Mouse (Mus musculus): ENCODE results near the gene Ppm1g. TPM values are rescaled to one million over a fixed set of nuclear protein-coding genes. Genes with fewer than 3 reads are reported as not detected.

Ppm1g gene
- polyA plus RNA-seq, 1 experiment from 2014 or later, result 164 TPM

GRCm38 (mm10) chr5:31196207-31196606 lies 24.3 kb downstream of the Ppm1g start:
- peaks cover 5% of the 10 kb centered on the region for H3K9me3 ChIP-seq (replicated peaks)
- H3K9ac ChIP-seq, result no peak overlapping the region
- no peak overlapping the region for H3K27ac ChIP-seq
- H3K4me2 ChIP-seq, result no peak overlapping the region
- no peak overlapping the region for H3K4me3 ChIP-seq
- H3K27me3 ChIP-seq, result no peaks in the 10 kb centered on the region
- ATAC-seq, result no peak
- 94% methylated on average over 10 of the region's 10 CpGs for WGBS
- peaks cover 37% of the 10 kb centered on the region for H3K4me1 ChIP-seq
- H3K36me3 ChIP-seq (ENCODE audit: poor library complexity, severe bottlenecking), result peaks cover 67% of the 10 kb centered on the region

GRCm38 (mm10) chr5:31195671-31196070 lies 24.8 kb downstream of the Ppm1g start:
- Histone ChIP-seq H3K27ac (no peak overlapping the region), H3K9ac (no peak overlapping the region), H3K36me3 (ENCODE audit: poor library complexity, severe bottlenecking) (peaks cover 72% of the 10 kb centered on the region), H3K27me3 (no peaks in the 10 kb centered on the region), H3K4me2 (no peak overlapping the region), H3K4me3 (no peak overlapping the region), H3K4me1 (peaks cover 32% of the 10 kb centered on the region), H3K9me3 (replicated peaks) (peaks cover 5% of the 10 kb centered on the region)
- WGBS, result 92% methylated on average over 4 of the region's 4 CpGs
- ATAC-seq, result no peak

- no peak for ATAC-seq
- Histone ChIP-seq H3K4me1 (peaks cover 24% of the 10 kb centered on the region), H3K4me2 (peak overlapping the region; percentile 95; the same call in 1 of the 2 replicates), H3K27ac (no peak overlapping the region), H3K9me3 (replicated peaks) (no peaks in the 10 kb centered on the region), H3K36me3 (ENCODE audit: poor library complexity, severe bottlenecking) (peaks cover 72% of the 10 kb centered on the region), H3K9ac (no peak overlapping the region), H3K4me3 (peak overlapping the region; percentile 83; the same call in 1 of the 2 replicates), H3K27me3 (no peaks in the 10 kb centered on the region)
- WGBS, result 92% methylated on average over 16 of the region's 16 CpGs
Observed at GRCm38 (mm10) chr5:31194486-31195485, 25.7 kb downstream of the Ppm1g start.

- no peak for ATAC-seq
- 14% methylated on average over 25 of the region's 25 CpGs for WGBS
- Histone ChIP-seq H3K4me2 (peak overlapping the region; percentile 95), H3K4me3 (peak overlapping the region; percentile 83), H3K27ac (peak overlapping the region; percentile 63), H3K27me3 (no peaks in the 10 kb centered on the region), H3K36me3 (ENCODE audit: poor library complexity, severe bottlenecking) (peaks cover 72% of the 10 kb centered on the region), H3K4me1 (peaks cover 24% of the 10 kb centered on the region), H3K9ac (peak overlapping the region; percentile 90), H3K9me3 (replicated peaks) (no peaks in the 10 kb centered on the region)
Observed at GRCm38 (mm10) chr5:31193631-31194281, 26.7 kb downstream of the Ppm1g start.

GRCm38 (mm10) chr5:31192939-31193630 lies 27.4 kb downstream of the Ppm1g start, which contains the start of the genes Snx17 and Eif2b4:
Gene Snx17, plus strand, starts transcription at chr5:31193227.
Gene Eif2b4, minus strand, starts transcription at chr5:31193430.
- H3K4me3 ChIP-seq, result peak within 1 kb of the TSS; percentile 83
- H3K36me3 ChIP-seq (ENCODE audit: poor library complexity, severe bottlenecking), result peaks cover 72% of the 10 kb centered on the region
- under 1% methylated on average over 48 of the region's 48 CpGs for WGBS

GRCm38 (mm10) chr5:31192045-31192938 lies 28.2 kb downstream of the Ppm1g start:
- H3K4me2 ChIP-seq, result peak overlapping the region; percentile 95
- 18% methylated on average over 37 of the region's 42 CpGs for WGBS
- peak overlapping the region; percentile 90 for H3K9ac ChIP-seq
- H3K27ac ChIP-seq, result peak overlapping the region; percentile 73
- peaks cover 72% of the 10 kb centered on the region for H3K36me3 ChIP-seq (ENCODE audit: poor library complexity, severe bottlenecking)
- peak overlapping the region; percentile 83 for H3K4me3 ChIP-seq
- H3K4me1 ChIP-seq, result peaks cover 24% of the 10 kb centered on the region
- H3K9me3 ChIP-seq (replicated peaks), result no peaks in the 10 kb centered on the region
- no peaks in the 10 kb centered on the region for H3K27me3 ChIP-seq
- no peak; the same call in 1 of the 2 replicates for ATAC-seq

More at GRCm38 (mm10) chr5:31192939-31193630, 27.4 kb downstream of the Ppm1g start, which contains the start of the genes Snx17 and Eif2b4:
- Histone ChIP-seq H3K4me1 (peaks cover 24% of the 10 kb centered on the region), H3K27ac (peak within 1 kb of the TSS; percentile 73), H3K4me2 (peak within 1 kb of the TSS; percentile 95), H3K27me3 (no peaks in the 10 kb centered on the region), H3K9ac (peak within 1 kb of the TSS; percentile 90), H3K9me3 (replicated peaks) (no peaks in the 10 kb centered on the region)
- peak; percentile 97 for ATAC-seq

GRCm38 (mm10) chr5:31190201-31190600 lies 30.3 kb downstream of the Ppm1g start:
- ATAC-seq, result no peak
- Histone ChIP-seq H3K4me3 (no peak overlapping the region), H3K9me3 (replicated peaks) (no peaks in the 10 kb centered on the region), H3K27ac (no peak overlapping the region), H3K36me3 (ENCODE audit: poor library complexity, severe bottlenecking) (peaks cover 58% of the 10 kb centered on the region), H3K4me1 (peaks cover 24% of the 10 kb centered on the region), H3K27me3 (no peaks in the 10 kb centered on the region), H3K4me2 (no peak overlapping the region), H3K9ac (no peak overlapping the region)
- 89% methylated on average over 9 of the region's 9 CpGs for WGBS

GRCm38 (mm10) chr5:31188223-31188840 lies 32.2 kb downstream of the Ppm1g start:
- no peak overlapping the region for H3K27ac ChIP-seq
- 74% methylated on average over 4 of the region's 4 CpGs for WGBS
- no peak overlapping the region for H3K4me2 ChIP-seq
- no peak for ATAC-seq
- peaks cover 49% of the 10 kb centered on the region for H3K36me3 ChIP-seq (ENCODE audit: poor library complexity, severe bottlenecking)
- H3K9me3 ChIP-seq (replicated peaks), result no peaks in the 10 kb centered on the region
- no peak overlapping the region for H3K4me3 ChIP-seq
- no peaks in the 10 kb centered on the region for H3K27me3 ChIP-seq
- H3K9ac ChIP-seq, result no peak overlapping the region
- H3K4me1 ChIP-seq, result peaks cover 13% of the 10 kb centered on the region

GRCm38 (mm10) chr5:31183678-31184077 lies 36.8 kb downstream of the Ppm1g start:
- no peaks in the 10 kb centered on the region for H3K9me3 ChIP-seq (replicated peaks)
- H3K36me3 ChIP-seq (ENCODE audit: poor library complexity, severe bottlenecking), result peaks cover 21% of the 10 kb centered on the region
- no peak for ATAC-seq
- no peaks in the 10 kb centered on the region for H3K27me3 ChIP-seq
- H3K4me2 ChIP-seq, result no peak overlapping the region
- 64% methylated on average over 4 of the region's 4 CpGs for WGBS
- no peak overlapping the region for H3K27ac ChIP-seq
- H3K4me1 ChIP-seq, result peaks cover 11% of the 10 kb centered on the region
- H3K4me3 ChIP-seq, result no peak overlapping the region
- no peak overlapping the region for H3K9ac ChIP-seq

GRCm38 (mm10) chr5:31181183-31181770 lies 39.2 kb downstream of the Ppm1g start:
- no peak overlapping the region for H3K4me2 ChIP-seq
- 0 out of 2 replicates have a peak, but pooled peaks cover 6% of the 10 kb centered on the region for H3K36me3 ChIP-seq (ENCODE audit: poor library complexity, severe bottlenecking)
- no peaks in the 10 kb centered on the region for H3K27me3 ChIP-seq

More at GRCm38 (mm10) chr5:31181183-31181770, 39.2 kb downstream of the Ppm1g start:
- Histone ChIP-seq H3K9ac (no peak overlapping the region), H3K4me3 (no peak overlapping the region), H3K27ac (no peak overlapping the region), H3K4me1 (peaks cover 30% of the 10 kb centered on the region), H3K9me3 (replicated peaks) (no peaks in the 10 kb centered on the region)
- 93% methylated on average over 9 of the region's 9 CpGs for WGBS
- ATAC-seq, result no peak

All from forebrain, embryonic 13.5 days (tissue).